Mouse (Mus musculus) mammary gland, adult 2 months (tissue): ENCODE data around the gene Olfr472. TPM values are rescaled to one million over a fixed set of nuclear protein-coding genes. Genes with fewer than 3 reads are reported as not detected.

ENCODE experiments used
- polyA plus RNA-seq: library from polyadenylated mRNA; depleted of rRNA; stranded (reverse); fragments of >200 nt; gene quantifications from 2 replicates; pipeline ENCODE4 v1.2.3, GENCODE M21; 2012; ENCODE audit warnings: low replicate concordance; rRNA removed

The Olfr472 gene
- polyA plus RNA-seq, result not detected in 2 replicates

GRCm38 (mm10) chr7:107897602-107898001, at the start of gene Olfr472:
TSS of gene Olfr472 (plus strand) at chr7:107897902.

GRCm38 (mm10) chr7:107930146-107930545, 32.4 kb downstream of the Olfr472 start, which contains the start of gene Olfr473:
TSS of gene Olfr473 (plus strand) at chr7:107930446.

GRCm38 (mm10) chr7:107954343-107954742, 56.6 kb downstream of the Olfr472 start, which contains the start of gene Olfr474:
TSS of gene Olfr474 (plus strand) at chr7:107954643.

Other genes starting within 250 kb of the Olfr472 start
- gene Cyb5r2, start 139.9 kb upstream of the Olfr472 start, polyA plus RNA-seq, result 0.04 TPM in 1 of 2 replicates, not detected in the other
- 0.06 TPM in 1 of 2 replicates, not detected in the other for gene Ovch2, start 96.7 kb upstream of the Olfr472 start, polyA plus RNA-seq
- gene Olfr467, start 85.6 kb upstream of the Olfr472 start, polyA plus RNA-seq, result not detected in 2 replicates
- gene Olfr469, start 72.4 kb upstream of the Olfr472 start, polyA plus RNA-seq, result not detected in 2 replicates
- not detected in 2 replicates for gene Olfr470, start 50.4 kb upstream of the Olfr472 start, polyA plus RNA-seq
- not detected in 2 replicates for gene Olfr473, start 32.5 kb downstream of the Olfr472 start, polyA plus RNA-seq
- not detected in 2 replicates for gene Olfr474, start 56.7 kb downstream of the Olfr472 start, polyA plus RNA-seq
- not detected in 2 replicates for gene Olfr476, start 66.9 kb downstream of the Olfr472 start, polyA plus RNA-seq
- not detected in 2 replicates for gene Olfr477, start 88.8 kb downstream of the Olfr472 start, polyA plus RNA-seq
- gene Olfr478, start 136.1 kb downstream of the Olfr472 start, polyA plus RNA-seq, result not detected in 2 replicates
- gene Olfr479, start 152.8 kb downstream of the Olfr472 start, polyA plus RNA-seq, result not detected in 2 replicates
- not detected in 2 replicates for gene Olfr480, start 169.4 kb downstream of the Olfr472 start, polyA plus RNA-seq
- not detected in 2 replicates for gene Olfr481, start 182.0 kb downstream of the Olfr472 start, polyA plus RNA-seq
- not detected in 2 replicates for gene Olfr482, start 199.7 kb downstream of the Olfr472 start, polyA plus RNA-seq
- gene Olfr483, start 202.9 kb downstream of the Olfr472 start, polyA plus RNA-seq, result not detected in 2 replicates
- gene Olfr484, start 229.5 kb downstream of the Olfr472 start, polyA plus RNA-seq, result not detected in 2 replicates